Mouse (Mus musculus): ENCODE results near the gene Pdyn. TPM values are rescaled to one million over a fixed set of nuclear protein-coding genes. Genes with fewer than 3 reads are reported as not detected.

Gene Pdyn
- polyA plus RNA-seq (2015; fragmentation: Nextera tagmentation; extraction: Ambion mirVana) = not detected in 2 replicates

GRCm38 (mm10) chr2:129699484-129700158 lies at the start of gene Pdyn:
TSS of gene Pdyn (minus strand) at chr2:129699844.
- H3K36me3 ChIP-seq = no peaks in the 10 kb centered on the region
- H3K9me3 ChIP-seq (replicated peaks) = no peaks in the 10 kb centered on the region
- ATAC-seq (ENCODE audit: low read depth) (no peak), DNase-seq (no peak)
- H3K4me1 ChIP-seq (replicated peaks) = no peaks in the 10 kb centered on the region
- no peak within 1 kb of the TSS for H3K4me3 ChIP-seq (replicated peaks)
- no peak within 1 kb of the TSS for H3K9ac ChIP-seq
- no peak within 1 kb of the TSS for H3K27ac ChIP-seq
- WGBS (ENCODE audit: insufficient replicate concordance) = 8% methylated on average over 20 of the region's 20 CpGs
- peaks cover 54% of the 10 kb centered on the region for H3K27me3 ChIP-seq
- no peak within 1 kb of the TSS for H3K4me2 ChIP-seq

GRCm38 (mm10) chr2:129742016-129742415 lies 42.4 kb upstream of the Pdyn start:
- Histone ChIP-seq H3K27ac (no peak overlapping the region), H3K9ac (no peak overlapping the region), H3K9me3 (replicated peaks) (no peaks in the 10 kb centered on the region), H3K36me3 (no peaks in the 10 kb centered on the region), H3K4me3 (replicated peaks) (no peak overlapping the region), H3K27me3 (no peaks in the 10 kb centered on the region), H3K4me2 (no peak overlapping the region), H3K4me1 (replicated peaks) (no peaks in the 10 kb centered on the region)
- DNase-seq (no peak), ATAC-seq (ENCODE audit: low read depth) (no peak)
- 74% methylated on average over 7 of the region's 7 CpGs for WGBS (ENCODE audit: insufficient replicate concordance)

- H3K4me3 ChIP-seq (replicated peaks) = no peak overlapping the region
- ATAC-seq (ENCODE audit: low read depth) = no peak
- no peak overlapping the region for H3K4me2 ChIP-seq
- H3K27ac ChIP-seq = no peak overlapping the region
- H3K9me3 ChIP-seq (replicated peaks) = no peaks in the 10 kb centered on the region
- H3K36me3 ChIP-seq = no peaks in the 10 kb centered on the region
- H3K9ac ChIP-seq = no peak overlapping the region
- DNase-seq = no peak
- 58% methylated on average over 3 of the region's 3 CpGs for WGBS (ENCODE audit: insufficient replicate concordance)
- H3K27me3 ChIP-seq = no peaks in the 10 kb centered on the region
- H3K4me1 ChIP-seq (replicated peaks) = no peaks in the 10 kb centered on the region
These were observed 40.9 kb upstream of the Pdyn start for GRCm38 (mm10) chr2:129740515-129740914.

- Histone ChIP-seq H3K4me2 (no peak overlapping the region), H3K9ac (no peak overlapping the region), H3K27me3 (no peaks in the 10 kb centered on the region; the same call in 1 of the 2 replicates), H3K27ac (no peak overlapping the region), H3K4me1 (replicated peaks) (no peaks in the 10 kb centered on the region), H3K36me3 (no peaks in the 10 kb centered on the region), H3K4me3 (replicated peaks) (no peak overlapping the region), H3K9me3 (replicated peaks) (no peaks in the 10 kb centered on the region)
- ATAC-seq (ENCODE audit: low read depth) = no peak
- no peak for DNase-seq
- 52% methylated on average over 8 of the region's 8 CpGs for WGBS (ENCODE audit: insufficient replicate concordance)
These were observed 34.4 kb upstream of the Pdyn start for GRCm38 (mm10) chr2:129734031-129734430.

GRCm38 (mm10) chr2:129729681-129730080 lies 30.0 kb upstream of the Pdyn start:
- 54% methylated on average over 1 of the region's 1 CpGs for WGBS (ENCODE audit: insufficient replicate concordance)

GRCm38 (mm10) chr2:129715671-129716070 lies 16.0 kb upstream of the Pdyn start:
- H3K27ac ChIP-seq = no peak overlapping the region
- DNase-seq = peak; percentile 9
- 8% methylated on average over 10 of the region's 10 CpGs for WGBS (ENCODE audit: insufficient replicate concordance)

More at GRCm38 (mm10) chr2:129729681-129730080, 30.0 kb upstream of the Pdyn start:
- no peaks in the 10 kb centered on the region for H3K36me3 ChIP-seq
- ATAC-seq (ENCODE audit: low read depth) (no peak), DNase-seq (no peak)
- no peaks in the 10 kb centered on the region for H3K27me3 ChIP-seq
- H3K4me1 ChIP-seq (replicated peaks) = no peaks in the 10 kb centered on the region
- no peak overlapping the region for H3K4me3 ChIP-seq (replicated peaks)
- H3K27ac ChIP-seq = no peak overlapping the region
- H3K9ac ChIP-seq = no peak overlapping the region
- no peak overlapping the region for H3K4me2 ChIP-seq
- no peaks in the 10 kb centered on the region for H3K9me3 ChIP-seq (replicated peaks)

GRCm38 (mm10) chr2:129713026-129713544 lies 13.4 kb upstream of the Pdyn start:
- DNase-seq = no peak

More at GRCm38 (mm10) chr2:129715671-129716070, 16.0 kb upstream of the Pdyn start:
- no peak overlapping the region for H3K4me2 ChIP-seq
- H3K9ac ChIP-seq = no peak overlapping the region
- no peak overlapping the region for H3K4me3 ChIP-seq (replicated peaks)
- H3K9me3 ChIP-seq (replicated peaks) = no peaks in the 10 kb centered on the region
- H3K36me3 ChIP-seq = no peaks in the 10 kb centered on the region
- no peaks in the 10 kb centered on the region for H3K27me3 ChIP-seq
- no peaks in the 10 kb centered on the region for H3K4me1 ChIP-seq (replicated peaks)
- ATAC-seq (ENCODE audit: low read depth) = no peak

GRCm38 (mm10) chr2:129696059-129696458 lies 3.6 kb downstream of the Pdyn start:
- H3K9me3 ChIP-seq (replicated peaks) = no peaks in the 10 kb centered on the region
- H3K4me2 ChIP-seq = no peak overlapping the region
- H3K4me3 ChIP-seq (replicated peaks) = no peak overlapping the region
- peaks cover 6% of the 10 kb centered on the region for H3K4me1 ChIP-seq (replicated peaks)
- no peak for ATAC-seq (ENCODE audit: low read depth)
- no peaks in the 10 kb centered on the region for H3K36me3 ChIP-seq
- 6% methylated on average over 4 of the region's 4 CpGs for WGBS (ENCODE audit: insufficient replicate concordance)
- no peak overlapping the region for H3K9ac ChIP-seq
- peaks cover 57% of the 10 kb centered on the region for H3K27me3 ChIP-seq
- no peak overlapping the region for H3K27ac ChIP-seq
- DNase-seq = peak; percentile 8

More at GRCm38 (mm10) chr2:129713026-129713544, 13.4 kb upstream of the Pdyn start:
- no peaks in the 10 kb centered on the region for H3K27me3 ChIP-seq
- H3K4me2 ChIP-seq = no peak overlapping the region
- no peaks in the 10 kb centered on the region for H3K9me3 ChIP-seq (replicated peaks)
- no peak overlapping the region for H3K9ac ChIP-seq
- H3K4me1 ChIP-seq (replicated peaks) = no peaks in the 10 kb centered on the region
- no peak overlapping the region for H3K27ac ChIP-seq
- H3K36me3 ChIP-seq = no peaks in the 10 kb centered on the region
- H3K4me3 ChIP-seq (replicated peaks) = no peak overlapping the region
- 45% methylated on average over 5 of the region's 5 CpGs for WGBS (ENCODE audit: insufficient replicate concordance)
- ATAC-seq (ENCODE audit: low read depth) = no peak

- no peak overlapping the region for H3K27ac ChIP-seq
- H3K4me3 ChIP-seq (replicated peaks) = no peak overlapping the region
- H3K4me1 ChIP-seq (replicated peaks) = peaks cover 6% of the 10 kb centered on the region
- H3K9ac ChIP-seq = no peak overlapping the region
- peaks cover 42% of the 10 kb centered on the region for H3K27me3 ChIP-seq
- no peak overlapping the region for H3K4me2 ChIP-seq
- WGBS (ENCODE audit: insufficient replicate concordance) = 3% methylated on average over 6 of the region's 6 CpGs
- ATAC-seq (ENCODE audit: low read depth) (peak; percentile 74), DNase-seq (no peak)
- H3K36me3 ChIP-seq = no peaks in the 10 kb centered on the region
- H3K9me3 ChIP-seq (replicated peaks) = no peaks in the 10 kb centered on the region
These were observed 5.3 kb downstream of the Pdyn start for GRCm38 (mm10) chr2:129694303-129694702.

- H3K4me3 ChIP-seq (replicated peaks) = no peak overlapping the region
- H3K9me3 ChIP-seq (replicated peaks) = no peaks in the 10 kb centered on the region
- peaks cover 6% of the 10 kb centered on the region for H3K4me1 ChIP-seq (replicated peaks)
- ATAC-seq (ENCODE audit: low read depth) = no peak
- H3K27ac ChIP-seq = no peak overlapping the region
- H3K27me3 ChIP-seq = peaks cover 26% of the 10 kb centered on the region
- no peak for DNase-seq
- no peak overlapping the region for H3K4me2 ChIP-seq
- H3K36me3 ChIP-seq = no peaks in the 10 kb centered on the region
- 79% methylated on average over 8 of the region's 8 CpGs for WGBS (ENCODE audit: insufficient replicate concordance)
- H3K9ac ChIP-seq = no peak overlapping the region
These were observed 7.0 kb downstream of the Pdyn start for GRCm38 (mm10) chr2:129692694-129693093.

GRCm38 (mm10) chr2:129689694-129690093 lies 9.9 kb downstream of the Pdyn start:
- H3K27me3 ChIP-seq = peaks cover 11% of the 10 kb centered on the region; the same call in 1 of the 2 replicates
- H3K36me3 ChIP-seq = no peaks in the 10 kb centered on the region
- no peaks in the 10 kb centered on the region for H3K9me3 ChIP-seq (replicated peaks)
- peaks cover 6% of the 10 kb centered on the region for H3K4me1 ChIP-seq (replicated peaks)
- no peak for DNase-seq
- no peak for ATAC-seq (ENCODE audit: low read depth)
- H3K4me3 ChIP-seq (replicated peaks) = no peak overlapping the region
- H3K4me2 ChIP-seq = no peak overlapping the region
- no peak overlapping the region for H3K27ac ChIP-seq
- WGBS (ENCODE audit: insufficient replicate concordance) = 63% methylated on average over 7 of the region's 7 CpGs
- H3K9ac ChIP-seq = no peak overlapping the region

Data from liver, embryonic 13.5 days (tissue).